Mouse (Mus musculus): ENCODE measurements around the gene Inava. TPM values are rescaled to one million over a fixed set of nuclear protein-coding genes. Genes with fewer than 3 reads are reported as not detected.

Gene Inava
- polyA plus RNA-seq, 1 experiment from 2014 or later = 2.3 TPM

- H3K9me3 ChIP-seq = no peaks in the 10 kb centered on the region
- peaks cover 15% of the 10 kb centered on the region for H3K27me3 ChIP-seq (replicated peaks)
- no peaks in the 10 kb centered on the region for H3K36me3 ChIP-seq (replicated peaks)
- no peak overlapping the region for H3K4me3 ChIP-seq
- no peak overlapping the region for H3K9ac ChIP-seq
- H3K4me2 ChIP-seq = no peak overlapping the region
- 47% methylated on average over 2 of the region's 2 CpGs for WGBS
- no peaks in the 10 kb centered on the region for H3K4me1 ChIP-seq
- no peak overlapping the region for H3K27ac ChIP-seq
- ATAC-seq (replicated peaks) = no peak
Measured at GRCm38 (mm10) chr1:136253472-136253871, 19.4 kb upstream of the Inava start.

- Histone ChIP-seq H3K9ac (no peak overlapping the region), H3K27ac (no peak overlapping the region), H3K36me3 (replicated peaks) (no peaks in the 10 kb centered on the region), H3K27me3 (replicated peaks) (0 out of 2 replicates have a peak, but pooled peaks cover 7% of the 10 kb centered on the region), H3K4me2 (no peak overlapping the region), H3K4me3 (no peak overlapping the region), H3K9me3 (no peaks in the 10 kb centered on the region), H3K4me1 (no peaks in the 10 kb centered on the region)
- no peak for ATAC-seq (replicated peaks)
- WGBS = 66% methylated on average over 5 of the region's 5 CpGs
Measured at GRCm38 (mm10) chr1:136249662-136250061, 15.6 kb upstream of the Inava start.

DNA sequence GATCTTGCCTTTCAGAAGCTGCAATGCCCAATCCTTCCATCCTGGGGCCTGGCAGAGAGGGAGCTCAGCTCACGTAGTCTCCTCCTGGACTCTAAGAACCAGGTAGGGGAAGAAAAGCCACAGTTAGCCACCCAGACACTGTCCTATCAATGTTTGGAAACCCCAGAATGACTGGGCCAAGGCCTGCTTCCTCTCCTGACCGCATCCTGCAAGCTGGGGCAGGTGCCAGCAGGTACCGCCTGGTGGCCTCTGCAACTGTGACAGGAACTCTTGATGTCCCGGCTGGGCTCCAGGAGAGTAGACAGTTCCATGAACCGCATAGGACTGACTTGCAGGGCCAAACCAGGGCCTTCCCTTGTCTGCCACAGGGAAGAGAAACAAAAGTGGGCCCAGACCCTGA is 13.3 kb upstream of the Inava start:
- Histone ChIP-seq H3K36me3 (replicated peaks) (no peaks in the 10 kb centered on the region), H3K4me3 (no peak overlapping the region), H3K27ac (no peak overlapping the region), H3K4me1 (no peaks in the 10 kb centered on the region), H3K27me3 (replicated peaks) (0 out of 2 replicates have a peak, but pooled peaks cover 7% of the 10 kb centered on the region), H3K4me2 (no peak overlapping the region), H3K9ac (no peak overlapping the region), H3K9me3 (no peaks in the 10 kb centered on the region)
- no peak for ATAC-seq (replicated peaks)
- 91% methylated on average over 5 of the region's 5 CpGs for WGBS

DNA sequence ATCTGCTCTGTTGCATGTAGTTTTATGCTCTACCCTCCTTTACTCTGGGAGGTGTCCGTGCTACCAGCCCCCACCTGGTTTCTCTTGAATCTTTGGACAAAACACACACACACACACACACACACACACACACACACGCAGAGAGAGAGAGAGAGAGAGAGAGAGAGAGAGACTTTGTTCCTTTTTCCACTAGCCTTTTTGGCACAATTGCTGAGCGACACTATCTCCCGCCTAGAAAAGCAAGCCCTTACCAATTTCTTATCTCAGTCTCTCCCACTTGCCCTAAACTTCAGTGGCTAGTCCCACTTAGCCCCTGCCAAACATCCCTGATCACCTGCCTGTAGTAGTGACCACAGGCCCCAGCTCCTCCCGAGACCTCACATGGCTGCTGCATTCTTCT is 10.4 kb upstream of the Inava start:
- Histone ChIP-seq H3K27ac (no peak overlapping the region), H3K9ac (no peak overlapping the region), H3K4me1 (no peaks in the 10 kb centered on the region), H3K4me3 (no peak overlapping the region), H3K36me3 (replicated peaks) (no peaks in the 10 kb centered on the region), H3K9me3 (no peaks in the 10 kb centered on the region), H3K27me3 (replicated peaks) (0 out of 2 replicates have a peak, but pooled peaks cover 7% of the 10 kb centered on the region), H3K4me2 (no peak overlapping the region)
- ATAC-seq (replicated peaks) = no peak
- 93% methylated on average over 5 of the region's 5 CpGs for WGBS

- no peaks in the 10 kb centered on the region for H3K9me3 ChIP-seq
- no peak for ATAC-seq (replicated peaks)
- H3K4me1 ChIP-seq = no peaks in the 10 kb centered on the region
- WGBS = 88% methylated on average over 7 of the region's 7 CpGs
- H3K27me3 ChIP-seq (replicated peaks) = 0 out of 2 replicates have a peak, but pooled peaks cover 7% of the 10 kb centered on the region
- no peak overlapping the region for H3K4me2 ChIP-seq
- H3K27ac ChIP-seq = no peak overlapping the region
- H3K36me3 ChIP-seq (replicated peaks) = no peaks in the 10 kb centered on the region
- no peak overlapping the region for H3K9ac ChIP-seq
- H3K4me3 ChIP-seq = no peak overlapping the region
Measured at GRCm38 (mm10) chr1:136241801-136242200, 7.7 kb upstream of the Inava start.

DNA sequence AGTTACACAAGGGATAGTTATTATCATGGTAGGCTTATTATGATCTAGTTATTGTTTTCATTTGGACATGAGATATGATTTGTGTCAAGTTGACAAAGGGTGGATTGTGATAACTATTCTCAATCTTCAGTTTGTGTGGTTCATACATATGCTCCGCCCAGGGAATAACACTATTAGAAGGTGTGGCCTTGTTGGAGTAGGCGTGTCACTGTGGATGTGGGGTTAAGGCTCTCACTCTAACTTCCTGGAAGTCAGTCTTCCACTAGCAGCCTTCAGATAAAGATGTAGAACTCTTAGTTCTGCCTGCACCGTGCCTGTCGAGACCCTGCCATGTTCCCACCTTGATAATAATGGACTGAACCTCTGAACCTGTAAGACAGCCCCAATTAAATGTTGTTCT is 4.4 kb upstream of the Inava start:
- 0 out of 2 replicates have a peak, but pooled peaks cover 4% of the 10 kb centered on the region for H3K27me3 ChIP-seq (replicated peaks)
- WGBS = 86% methylated on average over 4 of the region's 4 CpGs
- H3K9ac ChIP-seq = no peak overlapping the region
- ATAC-seq (replicated peaks) = no peak
- no peaks in the 10 kb centered on the region for H3K9me3 ChIP-seq
- H3K36me3 ChIP-seq (replicated peaks) = no peaks in the 10 kb centered on the region
- H3K4me1 ChIP-seq = peaks cover 13% of the 10 kb centered on the region
- H3K4me2 ChIP-seq = no peak overlapping the region
- H3K4me3 ChIP-seq = no peak overlapping the region
- H3K27ac ChIP-seq = no peak overlapping the region

DNA sequence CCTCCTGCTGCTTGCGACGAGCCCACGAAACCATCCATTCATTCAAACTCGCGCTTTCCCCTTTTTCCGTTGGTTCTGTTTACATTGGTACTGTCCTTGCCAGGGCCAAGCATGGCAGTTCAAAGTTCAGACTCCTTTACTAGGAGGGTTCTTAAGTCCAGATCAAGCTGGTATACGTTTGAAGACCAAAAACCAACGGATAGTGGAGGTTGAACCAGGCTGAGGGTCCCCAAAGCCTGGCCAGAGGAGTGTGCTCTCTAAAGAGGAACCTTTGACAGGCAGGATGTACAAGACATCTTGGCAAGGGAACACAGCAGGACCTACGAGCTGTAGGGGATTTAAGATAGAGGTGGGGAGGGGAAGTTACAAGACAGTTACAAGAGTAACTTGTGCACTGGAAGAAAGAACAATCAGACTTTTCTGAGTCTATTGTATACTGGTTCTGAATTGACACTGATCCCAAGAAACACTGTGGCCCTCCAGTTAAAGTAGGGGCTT is 580 bp upstream of the Inava start:
- H3K27me3 ChIP-seq (replicated peaks) = 0 out of 2 replicates have a peak, but pooled peaks cover 4% of the 10 kb centered on the region
- peak overlapping the region; percentile 59 for H3K4me3 ChIP-seq
- H3K27ac ChIP-seq = no peak overlapping the region
- no peaks in the 10 kb centered on the region for H3K36me3 ChIP-seq (replicated peaks)
- peak overlapping the region; percentile 56 for H3K9ac ChIP-seq
- H3K4me1 ChIP-seq = peaks cover 44% of the 10 kb centered on the region
- peak overlapping the region; percentile 84 for H3K4me2 ChIP-seq
- no peaks in the 10 kb centered on the region for H3K9me3 ChIP-seq
- WGBS = under 1% methylated on average over 9 of the region's 9 CpGs
- ATAC-seq (replicated peaks) = peak; percentile 19

DNA sequence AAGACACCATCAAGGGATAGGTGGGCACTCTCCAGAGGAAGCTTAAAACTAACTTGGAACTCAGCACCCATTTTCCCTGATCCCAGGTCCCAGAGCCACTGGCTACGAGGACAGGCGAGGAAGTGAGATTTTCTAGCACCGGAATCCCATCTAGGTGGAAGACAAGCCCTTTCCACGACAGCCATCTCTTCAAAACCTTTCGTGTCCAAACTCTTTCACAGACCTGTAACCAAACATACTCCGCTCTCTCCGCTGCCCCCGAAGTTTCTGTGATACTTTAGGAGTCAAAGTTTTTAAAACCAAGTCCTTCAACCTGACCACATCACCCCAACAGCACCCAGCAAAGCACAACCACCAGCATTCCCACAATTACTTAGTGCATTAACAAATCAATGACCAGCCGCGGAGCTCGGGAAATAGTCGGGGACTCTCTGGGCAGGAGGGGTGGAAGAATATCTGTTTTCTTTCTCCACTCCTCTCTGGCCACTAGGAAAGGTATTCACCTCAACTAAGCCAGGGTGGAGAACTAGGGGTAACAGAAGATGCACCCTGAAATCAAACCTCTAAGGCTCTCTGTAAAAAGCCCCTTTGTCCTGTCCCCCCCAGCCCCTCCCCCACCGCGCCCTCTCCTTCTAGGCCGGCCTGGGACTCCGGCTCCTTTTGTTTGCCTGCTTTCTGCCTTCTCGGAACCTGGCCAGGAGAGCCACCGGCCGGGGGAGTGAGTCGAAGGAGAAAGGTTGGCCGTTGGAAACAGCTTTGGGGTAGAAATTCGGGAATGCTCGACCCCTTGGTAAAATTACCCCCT is 876 bp downstream of the Inava start:
- H3K36me3 ChIP-seq (replicated peaks) = no peaks in the 10 kb centered on the region
- H3K9ac ChIP-seq = peak overlapping the region; percentile 56
- no peaks in the 10 kb centered on the region for H3K9me3 ChIP-seq
- 0 out of 2 replicates have a peak, but pooled peaks cover 4% of the 10 kb centered on the region for H3K27me3 ChIP-seq (replicated peaks)
- H3K4me3 ChIP-seq = peak overlapping the region; percentile 59
- H3K27ac ChIP-seq = no peak overlapping the region
- peaks cover 59% of the 10 kb centered on the region for H3K4me1 ChIP-seq
- ATAC-seq (replicated peaks) = no peak
- H3K4me2 ChIP-seq = peak overlapping the region; percentile 84
- WGBS = 1% methylated on average over 23 of the region's 23 CpGs

GRCm38 (mm10) chr1:136232285-136232926 is 1.7 kb downstream of the Inava start:
- Histone ChIP-seq H3K27me3 (replicated peaks) (0 out of 2 replicates have a peak, but pooled peaks cover 4% of the 10 kb centered on the region), H3K27ac (no peak overlapping the region), H3K4me3 (peak overlapping the region; percentile 59), H3K9me3 (no peaks in the 10 kb centered on the region), H3K9ac (no peak overlapping the region), H3K36me3 (replicated peaks) (no peaks in the 10 kb centered on the region), H3K4me1 (peaks cover 63% of the 10 kb centered on the region), H3K4me2 (peak overlapping the region; percentile 84)
- 1% methylated on average over 9 of the region's 9 CpGs for WGBS
- ATAC-seq (replicated peaks) = no peak

DNA sequence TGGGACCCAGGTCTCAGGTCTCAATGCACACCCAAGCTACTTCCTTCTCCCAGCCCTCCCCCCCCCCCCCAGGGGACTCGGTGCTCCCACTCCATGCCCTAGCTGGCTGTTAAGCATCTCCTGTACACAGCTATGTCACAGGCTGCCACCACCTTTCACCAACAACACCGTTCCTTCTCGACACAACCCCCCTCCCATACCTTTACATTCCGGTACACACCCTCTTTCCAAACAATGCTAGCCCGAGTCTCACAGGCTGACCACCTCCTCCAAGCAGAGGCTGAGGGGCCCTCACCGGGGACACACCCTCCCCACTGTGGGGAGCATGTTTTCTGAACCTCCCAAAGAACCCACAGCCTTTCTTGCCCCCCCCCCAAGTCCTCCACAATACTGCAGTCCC is 2.5 kb downstream of the Inava start:
- no peak overlapping the region for H3K27ac ChIP-seq
- 4% methylated on average over 6 of the region's 6 CpGs for WGBS
- no peak overlapping the region for H3K4me3 ChIP-seq
- no peak for ATAC-seq (replicated peaks)
- no peaks in the 10 kb centered on the region for H3K36me3 ChIP-seq (replicated peaks)
- H3K9ac ChIP-seq = no peak overlapping the region
- no peaks in the 10 kb centered on the region for H3K9me3 ChIP-seq
- H3K27me3 ChIP-seq (replicated peaks) = no peaks in the 10 kb centered on the region
- peak overlapping the region; percentile 84 for H3K4me2 ChIP-seq
- peaks cover 63% of the 10 kb centered on the region for H3K4me1 ChIP-seq

DNA sequence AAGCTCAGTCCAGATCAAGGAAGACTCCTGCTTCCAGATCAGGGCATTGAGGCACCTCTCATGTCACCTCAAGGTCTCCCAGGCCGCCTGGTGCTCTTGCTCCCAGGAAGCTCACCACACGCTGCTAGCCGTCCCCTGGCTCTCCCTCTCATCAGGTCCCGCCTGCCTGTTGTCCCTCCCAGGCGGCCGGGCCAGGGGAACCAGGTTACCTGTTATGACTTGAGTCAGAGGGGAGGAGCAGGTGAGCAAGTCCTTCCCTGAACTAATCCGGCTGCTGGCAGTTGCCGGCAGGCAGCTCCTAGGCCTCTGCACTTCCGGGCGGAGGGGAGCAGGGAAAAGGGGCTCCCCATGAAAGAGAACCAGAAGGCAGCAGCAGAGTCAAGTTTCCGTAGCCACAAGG is 3.9 kb downstream of the Inava start:
- WGBS = 36% methylated on average over 11 of the region's 11 CpGs
- Histone ChIP-seq H3K27ac (no peak overlapping the region), H3K4me1 (peaks cover 66% of the 10 kb centered on the region), H3K27me3 (replicated peaks) (no peaks in the 10 kb centered on the region), H3K4me2 (no peak overlapping the region), H3K36me3 (replicated peaks) (no peaks in the 10 kb centered on the region), H3K9me3 (no peaks in the 10 kb centered on the region), H3K4me3 (no peak overlapping the region), H3K9ac (no peak overlapping the region)
- ATAC-seq (replicated peaks) = no peak

GRCm38 (mm10) chr1:136229040-136229373 is 5.1 kb downstream of the Inava start:
- H3K9me3 ChIP-seq = no peaks in the 10 kb centered on the region
- no peaks in the 10 kb centered on the region for H3K36me3 ChIP-seq (replicated peaks)
- H3K27me3 ChIP-seq (replicated peaks) = no peaks in the 10 kb centered on the region
- no peak for ATAC-seq (replicated peaks)
- H3K4me1 ChIP-seq = peaks cover 59% of the 10 kb centered on the region
- no peak overlapping the region for H3K27ac ChIP-seq
- no peak overlapping the region for H3K4me3 ChIP-seq
- no peak overlapping the region for H3K9ac ChIP-seq
- H3K4me2 ChIP-seq = no peak overlapping the region
- WGBS = 21% methylated on average over 6 of the region's 6 CpGs

All from midbrain, embryonic 15.5 days (tissue).